Mouse (Mus musculus): ENCODE data around the gene Dnah1. TPM values are rescaled to one million over a fixed set of nuclear protein-coding genes. Genes with fewer than 3 reads are reported as not detected.

The Dnah1 gene
- polyA plus RNA-seq, 1 experiment from 2014 or later = 8.5 TPM

- H3K36me3 ChIP-seq = no peaks in the 10 kb centered on the region
- H3K27me3 ChIP-seq = no peaks in the 10 kb centered on the region
- no peaks in the 10 kb centered on the region for H3K9me3 ChIP-seq (replicated peaks)
- H3K27ac ChIP-seq = no peak overlapping the region
- H3K9ac ChIP-seq = no peak overlapping the region
- H3K4me3 ChIP-seq (replicated peaks) = no peak overlapping the region
- H3K4me1 ChIP-seq = peaks cover 4% of the 10 kb centered on the region; the same call in 1 of the 2 replicates
- ATAC-seq (replicated peaks; ENCODE audit: low FRiP score) = no peak
- WGBS = 49% methylated on average over 3 of the region's 3 CpGs
- no peak overlapping the region for H3K4me2 ChIP-seq
These were observed 10.5 kb downstream of the Dnah1 start for GRCm38 (mm10) chr14:31313192-31313591.

GRCm38 (mm10) chr14:31285728-31286127, 38.0 kb downstream of the Dnah1 start:
- no peak overlapping the region for H3K27ac ChIP-seq
- ATAC-seq (replicated peaks; ENCODE audit: low FRiP score) = no peak
- H3K36me3 ChIP-seq = no peaks in the 10 kb centered on the region
- no peaks in the 10 kb centered on the region for H3K9me3 ChIP-seq (replicated peaks)
- no peak overlapping the region for H3K4me3 ChIP-seq (replicated peaks)
- 71% methylated on average over 8 of the region's 8 CpGs for WGBS
- H3K4me2 ChIP-seq = no peak overlapping the region
- H3K4me1 ChIP-seq = no peaks in the 10 kb centered on the region
- H3K27me3 ChIP-seq = no peaks in the 10 kb centered on the region; the same call in 1 of the 2 replicates
- no peak overlapping the region for H3K9ac ChIP-seq

GRCm38 (mm10) chr14:31272164-31272563, 51.5 kb downstream of the Dnah1 start:
- Histone ChIP-seq H3K4me1 (peaks cover 17% of the 10 kb centered on the region), H3K36me3 (no peaks in the 10 kb centered on the region), H3K4me2 (no peak overlapping the region), H3K27me3 (no peaks in the 10 kb centered on the region), H3K9me3 (replicated peaks) (no peaks in the 10 kb centered on the region), H3K4me3 (replicated peaks) (no peak overlapping the region), H3K27ac (no peak overlapping the region), H3K9ac (no peak overlapping the region)
- no peak for ATAC-seq (replicated peaks; ENCODE audit: low FRiP score)
- 28% methylated on average over 7 of the region's 7 CpGs for WGBS

GRCm38 (mm10) chr14:31271121-31271520, 52.6 kb downstream of the Dnah1 start:
- no peaks in the 10 kb centered on the region for H3K9me3 ChIP-seq (replicated peaks)
- H3K27me3 ChIP-seq = no peaks in the 10 kb centered on the region
- H3K36me3 ChIP-seq = no peaks in the 10 kb centered on the region
- H3K4me1 ChIP-seq = peaks cover 17% of the 10 kb centered on the region
- H3K4me3 ChIP-seq (replicated peaks) = no peak overlapping the region
- no peak overlapping the region for H3K9ac ChIP-seq
- whole genome bisulfite sequencing = 92% methylated on average over 6 of the region's 6 CpGs
- H3K4me2 ChIP-seq = no peak overlapping the region
- no peak for ATAC-seq (replicated peaks; ENCODE audit: low FRiP score)
- H3K27ac ChIP-seq = no peak overlapping the region

GRCm38 (mm10) chr14:31269456-31270100, 54.1 kb downstream of the Dnah1 start:
- ATAC-seq (replicated peaks; ENCODE audit: low FRiP score) = peak; percentile 93
- WGBS = 15% methylated on average over 28 of the region's 28 CpGs
- H3K4me3 ChIP-seq (replicated peaks) = peak overlapping the region; percentile 41
- H3K27ac ChIP-seq = peak overlapping the region; percentile 71
- peak overlapping the region; percentile 41 for H3K9ac ChIP-seq
- no peaks in the 10 kb centered on the region for H3K36me3 ChIP-seq
- H3K4me2 ChIP-seq = peak overlapping the region; percentile 61
- H3K9me3 ChIP-seq (replicated peaks) = no peaks in the 10 kb centered on the region
- H3K4me1 ChIP-seq = peaks cover 17% of the 10 kb centered on the region
- H3K27me3 ChIP-seq = no peaks in the 10 kb centered on the region

- peak overlapping the region; percentile 61 for H3K4me2 ChIP-seq
- H3K27me3 ChIP-seq = no peaks in the 10 kb centered on the region
- WGBS = 73% methylated on average over 9 of the region's 9 CpGs
- 0 out of 2 replicates have a peak overlapping the region, but pooled peaks have one; percentile 41 for H3K9ac ChIP-seq
- peak overlapping the region; percentile 41; the same call in 1 of the 2 replicates for H3K4me3 ChIP-seq (replicated peaks)
- no peak overlapping the region; the same call in 1 of the 2 replicates for H3K27ac ChIP-seq
- H3K4me1 ChIP-seq = peaks cover 17% of the 10 kb centered on the region
- H3K36me3 ChIP-seq = peaks cover under 1% of the 10 kb centered on the region; the same call in 1 of the 2 replicates
- no peaks in the 10 kb centered on the region for H3K9me3 ChIP-seq (replicated peaks)
- ATAC-seq (replicated peaks; ENCODE audit: low FRiP score) = no peak
These were observed 55.2 kb downstream of the Dnah1 start for GRCm38 (mm10) chr14:31268301-31269001.

- Histone ChIP-seq H3K4me2 (no peak overlapping the region), H3K27me3 (no peaks in the 10 kb centered on the region), H3K9ac (no peak overlapping the region), H3K4me3 (replicated peaks) (no peak overlapping the region), H3K9me3 (replicated peaks) (no peaks in the 10 kb centered on the region), H3K4me1 (peaks cover 17% of the 10 kb centered on the region), H3K27ac (no peak overlapping the region), H3K36me3 (peaks cover 8% of the 10 kb centered on the region; the same call in 1 of the 2 replicates)
- 82% methylated on average over 11 of the region's 11 CpGs for WGBS
- no peak for ATAC-seq (replicated peaks; ENCODE audit: low FRiP score)
These were observed 56.0 kb downstream of the Dnah1 start for GRCm38 (mm10) chr14:31267649-31268048.

GRCm38 (mm10) chr14:31260932-31261331, 62.8 kb downstream of the Dnah1 start:
- Histone ChIP-seq H3K27me3 (no peaks in the 10 kb centered on the region), H3K36me3 (peaks cover 75% of the 10 kb centered on the region), H3K4me3 (replicated peaks) (no peak overlapping the region), H3K9me3 (replicated peaks) (no peaks in the 10 kb centered on the region), H3K27ac (no peak overlapping the region), H3K4me1 (no peaks in the 10 kb centered on the region), H3K4me2 (no peak overlapping the region), H3K9ac (no peak overlapping the region)
- no peak for ATAC-seq (replicated peaks; ENCODE audit: low FRiP score)
- WGBS = 91% methylated on average over 9 of the region's 9 CpGs

- Histone ChIP-seq H3K9ac (no peak overlapping the region), H3K36me3 (peaks cover 81% of the 10 kb centered on the region), H3K27ac (no peak overlapping the region), H3K27me3 (no peaks in the 10 kb centered on the region), H3K4me3 (replicated peaks) (no peak overlapping the region), H3K4me1 (no peaks in the 10 kb centered on the region), H3K9me3 (replicated peaks) (no peaks in the 10 kb centered on the region), H3K4me2 (no peak overlapping the region)
- 91% methylated on average over 4 of the region's 4 CpGs for WGBS
- peak; percentile 47; the same call in 1 of the 2 replicates for ATAC-seq (replicated peaks; ENCODE audit: low FRiP score)
These were observed 63.3 kb downstream of the Dnah1 start for GRCm38 (mm10) chr14:31260374-31260773.

GRCm38 (mm10) chr14:31258476-31259050, 65.1 kb downstream of the Dnah1 start:
- ATAC-seq (replicated peaks; ENCODE audit: low FRiP score) = no peak
- Histone ChIP-seq H3K27me3 (no peaks in the 10 kb centered on the region), H3K4me3 (replicated peaks) (no peak overlapping the region), H3K27ac (no peak overlapping the region), H3K9me3 (replicated peaks) (no peaks in the 10 kb centered on the region), H3K4me2 (no peak overlapping the region), H3K36me3 (peaks cover 99% of the 10 kb centered on the region), H3K4me1 (no peaks in the 10 kb centered on the region), H3K9ac (no peak overlapping the region)
- WGBS = 93% methylated on average over 14 of the region's 14 CpGs

GRCm38 (mm10) chr14:31252091-31252490, 71.6 kb downstream of the Dnah1 start:
- peak overlapping the region; percentile 75 for H3K4me2 ChIP-seq
- no peaks in the 10 kb centered on the region for H3K9me3 ChIP-seq (replicated peaks)
- peak overlapping the region; percentile 100 for H3K4me3 ChIP-seq (replicated peaks)
- 88% methylated on average over 5 of the region's 5 CpGs for WGBS
- peak overlapping the region; percentile 99; the same call in 1 of the 2 replicates for H3K27ac ChIP-seq
- H3K4me1 ChIP-seq = peaks cover 21% of the 10 kb centered on the region
- peaks cover 47% of the 10 kb centered on the region for H3K36me3 ChIP-seq
- ATAC-seq (replicated peaks; ENCODE audit: low FRiP score) = no peak
- no peaks in the 10 kb centered on the region for H3K27me3 ChIP-seq
- peak overlapping the region; percentile 100 for H3K9ac ChIP-seq

GRCm38 (mm10) chr14:31251626-31252025, 72.1 kb downstream of the Dnah1 start:
- ATAC-seq (replicated peaks; ENCODE audit: low FRiP score) = no peak; the same call in 1 of the 2 replicates
- peak overlapping the region; percentile 99 for H3K27ac ChIP-seq
- peaks cover 21% of the 10 kb centered on the region for H3K4me1 ChIP-seq
- H3K9ac ChIP-seq = peak overlapping the region; percentile 100
- 1% methylated on average over 18 of the region's 18 CpGs for WGBS
- peaks cover 42% of the 10 kb centered on the region for H3K36me3 ChIP-seq
- H3K4me3 ChIP-seq (replicated peaks) = peak overlapping the region; percentile 100
- H3K4me2 ChIP-seq = peak overlapping the region; percentile 75
- no peaks in the 10 kb centered on the region for H3K9me3 ChIP-seq (replicated peaks)
- no peaks in the 10 kb centered on the region for H3K27me3 ChIP-seq

Measured in kidney, embryonic 15.5 days (tissue).